ENCODE assay signal across 29 mouse cellular contexts in the genomic region with DNA sequence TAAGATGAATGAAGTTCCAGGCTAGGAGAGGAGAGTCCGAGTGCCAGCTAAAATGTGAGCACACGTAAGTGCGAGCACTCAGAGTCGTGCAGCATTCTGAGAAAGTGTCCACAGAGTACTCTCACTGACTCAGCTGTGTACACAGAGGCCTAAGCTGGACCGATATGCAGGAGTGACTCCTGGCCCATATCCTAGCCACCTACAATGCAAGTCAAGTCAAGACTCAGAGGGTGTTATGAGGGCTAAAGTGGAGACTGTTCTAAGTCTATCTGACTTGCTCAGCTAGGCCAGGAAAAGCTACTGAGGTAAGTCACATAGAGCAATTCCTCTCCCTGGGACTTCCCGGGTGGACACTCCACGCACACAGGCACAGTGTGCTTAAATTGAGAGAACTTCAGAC. TPM values are rescaled to one million over a fixed set of nuclear protein-coding genes. Genes with fewer than 3 reads are reported as not detected.
DNase-seq lines count a peak whose midpoint lies in the region; ATAC-seq and TF ChIP-seq lines count a peak whose summit lies in the region.
"Had no signal": no experiment of that assay in that cellular context is flagged by ENCODE, and none has a peak within 500 bp of the region (broad histone marks: within the 10 kb centered on the region; RNA-seq: fewer than 3 reads in every experiment).

No protein-coding gene starts in this region.

- H3K27me3 ChIP-seq in myocyte (ENCODE audit: control insufficient read depth, insufficient read depth, insufficient read length), result no peaks in the 10 kb centered on the region
- H3K27me3 ChIP-seq: embryonic facial prominence, embryonic 13.5 days; forebrain, embryonic 12.5 days; heart, embryonic 13.5 days had no signal

- DNase-seq in frontal cortex, postnatal 14 days (ENCODE audit: low spot score in 2 of 2), result no peak
- peak; percentile 27 to 28 for DNase-seq in urinary bladder, postnatal 36 days (ENCODE audit: low spot score in 2 of 2)
- DNase-seq in urinary bladder, postnatal 25 days (ENCODE audit: low spot score), result no peak
- no peak for DNase-seq in T-cell, adult 2 months (ENCODE audit: low spot score)
- no peak for DNase-seq in thymus, postnatal 36 days
- DNase-seq: adrenal gland, postnatal 10 days; adrenal gland, postnatal 36 days; cerebellum, adult 11 months; cerebellum, adult 2 months; cerebellum, adult 9-11 months; cerebellum, postnatal 25 days; gastrocnemius, postnatal 10 days; heart, adult 18-20 months; heart, postnatal 14 days; heart, postnatal 4 days had no signal

- ATAC-seq in frontal cortex, adult (ENCODE audit: low TSS enrichment), result peak; percentile 11; the same call in 1 of the 2 replicates
- ATAC-seq: activated CD4-positive, CD25-positive, alpha-beta regulatory T cell, adult 4 months; forebrain, embryonic 16.5 days; hindbrain, postnatal 0 days; inflammation-experienced regulatory T-cells, adult 6 months; intestine, embryonic 16.5 days had no signal

- H3K4me3 ChIP-seq in myocyte, result no peak overlapping the region
- H3K4me3 ChIP-seq: embryonic facial prominence, embryonic 10.5 days; embryonic facial prominence, embryonic 13.5 days; erythroblast, embryonic 14.5 days; forebrain, embryonic 12.5 days; heart, embryonic 10.5 days; heart, embryonic 13.5 days had no signal

- no peaks in the 10 kb centered on the region for H3K79me2 ChIP-seq in myocyte (ENCODE audit: control insufficient read depth, insufficient read depth)

- H3ac ChIP-seq in myocyte (ENCODE audit: control insufficient read depth, insufficient read length), result no peak overlapping the region

- peaks cover 71% of the 10 kb centered on the region for H3K36me3 ChIP-seq in myocyte (ENCODE audit: control insufficient read depth, insufficient read depth)

- no peak overlapping the region for H3K4me2 ChIP-seq in myocyte (ENCODE audit: low read depth)
- H3K4me2 ChIP-seq: embryonic facial prominence, embryonic 13.5 days; forebrain, embryonic 12.5 days; heart, embryonic 13.5 days; hindbrain, embryonic 14.5 days had no signal

- TF ChIP-seq POLR2A in myocyte (IDR thresholded peaks at IDR 0.05; ENCODE audit: insufficient read length, low read depth), result no peak

TF ChIP-seq in myocyte, 11 proteins besides CTCF, POLR2A, EP300 and RAD21:
- TF ChIP-seq MYOD1 (IDR thresholded peaks at IDR 0.05; ENCODE audit: control insufficient read depth in 1 of 3, insufficient read length in 2 of 3, low read depth in 2 of 3) (no peak), REST (IDR thresholded peaks at IDR 0.05; ENCODE audit: insufficient read depth, insufficient read length) (no peak), POLR2AphosphoS2 (IDR thresholded peaks at IDR 0.05; ENCODE audit: insufficient read length, low read depth) (peak; percentile 21)
TF ChIP-seq in myocyte: peak in this region for 1.

RNA-seq across cellular contexts. Expression of a gene that starts 12.2 kb away (rescaled TPM):
- polyA plus RNA-seq in myocyte (2012; fragmentation: generic; extraction: Trizol), result 9.3 TPM

RNA-seq across cellular contexts. Expression of a gene that starts 35.8 kb away (rescaled TPM):
- 107 TPM for polyA plus RNA-seq in myocyte (2012; fragmentation: generic; extraction: Trizol)

Comparison
In these comparisons a context has a peak if more than half of its experiments do, and no peak if none do; other contexts are left out.
1. DNase-seq: peak in urinary bladder, postnatal 36 days (2 of 2); none in frontal cortex, postnatal 14 days (0 of 2), urinary bladder, postnatal 25 days (single experiment), T-cell, adult 2 months (single experiment) and thymus, postnatal 36 days (0 of 2).